Mouse (Mus musculus) retina, embryonic 14.5 days (tissue): ENCODE measurements at regions not wholly inside any gene's neighbourhood (a gene's known extent, or its start where the extent isn't known, plus 50 kb on each side); places are given as distances from the start of the nearest gene placed in this dataset.

Source experiments
- DNase-seq: peaks from one replicate; pipeline ENCODE4 v3.0.0-alpha.2; 2015; ENCODE audit warnings: low spot score

GRCm38 (mm10) chr16:73835715-73836440 is 575.7 kb downstream of the Robo2 start:
- no peak for DNase-seq

- no peak for DNase-seq
Observed at GRCm38 (mm10) chr16:73821387-73822338, 590.0 kb downstream of the Robo2 start.

- DNase-seq: no peak
Observed at GRCm38 (mm10) chr16:73804572-73804971, 607.1 kb downstream of the Robo2 start.

GRCm38 (mm10) chr16:73796528-73797171 is 615.0 kb downstream of the Robo2 start:
- no peak for DNase-seq

GRCm38 (mm10) chr16:73785074-73785438 is 626.6 kb downstream of the Robo2 start:
- no peak for DNase-seq

- DNase-seq: no peak
Observed at GRCm38 (mm10) chr16:73784296-73785073, 627.1 kb downstream of the Robo2 start.

GRCm38 (mm10) chr16:73772454-73772853 is 639.2 kb downstream of the Robo2 start:
- DNase-seq: no peak

GRCm38 (mm10) chr16:73770440-73770856 is 641.2 kb downstream of the Robo2 start:
- DNase-seq: no peak

GRCm38 (mm10) chr16:73769729-73770128 is 641.9 kb downstream of the Robo2 start:
- DNase-seq: no peak

GRCm38 (mm10) chr16:73768706-73769105 is 642.9 kb downstream of the Robo2 start:
- DNase-seq: no peak

- DNase-seq: no peak
Observed at GRCm38 (mm10) chr16:73765184-73765583, 646.4 kb downstream of the Robo2 start.

- DNase-seq: no peak
Observed at GRCm38 (mm10) chr16:73760921-73761320, 650.7 kb downstream of the Robo2 start.

GRCm38 (mm10) chr16:73758872-73759271 is 652.8 kb downstream of the Robo2 start:
- no peak for DNase-seq

GRCm38 (mm10) chr16:73754302-73754701 is 657.3 kb downstream of the Robo2 start:
- DNase-seq: no peak

GRCm38 (mm10) chr16:73728297-73728696 is 683.3 kb downstream of the Robo2 start:
- no peak for DNase-seq

GRCm38 (mm10) chr16:73719691-73720090 is 691.9 kb downstream of the Robo2 start:
- DNase-seq: no peak

GRCm38 (mm10) chr16:73716301-73716700 is 695.3 kb downstream of the Robo2 start:
- DNase-seq: no peak

GRCm38 (mm10) chr16:73707051-73707450 is 704.6 kb downstream of the Robo2 start:
- no peak for DNase-seq

- DNase-seq: no peak
Observed at GRCm38 (mm10) chr16:73689274-73689673, 722.4 kb downstream of the Robo2 start.

- DNase-seq: no peak
Observed at GRCm38 (mm10) chr16:73679804-73680203, 731.8 kb downstream of the Robo2 start.

- DNase-seq: no peak
Observed at GRCm38 (mm10) chr16:73670516-73670915, 741.1 kb downstream of the Robo2 start.
